Mouse (Mus musculus): ENCODE data around the gene Cfap54.

Gene Cfap54

GRCm38 (mm10) chr10:93097439-93097838, 16.0 kb upstream of the Cfap54 start:
- DNase-seq (ENCODE audit: low spot score): no peak

DNA sequence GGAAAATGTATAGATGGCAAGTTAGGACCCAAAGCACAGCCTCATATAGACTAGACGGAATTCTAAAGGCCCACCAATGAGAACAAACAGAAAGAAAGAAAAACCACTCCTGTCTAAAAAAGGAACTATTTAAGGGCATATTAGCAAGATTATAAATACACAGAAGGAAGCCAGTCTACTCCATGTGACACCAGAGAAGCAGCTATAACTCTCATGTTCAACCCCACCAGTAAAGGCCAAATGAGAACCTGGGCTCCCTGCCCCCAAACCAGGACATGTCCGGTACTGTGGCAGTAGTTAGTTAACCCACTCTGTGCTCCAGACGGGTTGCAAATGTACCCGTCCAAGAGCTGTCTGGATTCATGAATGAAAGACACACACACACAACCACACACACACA, 14.4 kb upstream of the Cfap54 start:
- no peak for DNase-seq (ENCODE audit: low spot score)

GRCm38 (mm10) chr10:93094957-93095580, 13.7 kb upstream of the Cfap54 start:
- no peak for DNase-seq (ENCODE audit: low spot score)

DNA sequence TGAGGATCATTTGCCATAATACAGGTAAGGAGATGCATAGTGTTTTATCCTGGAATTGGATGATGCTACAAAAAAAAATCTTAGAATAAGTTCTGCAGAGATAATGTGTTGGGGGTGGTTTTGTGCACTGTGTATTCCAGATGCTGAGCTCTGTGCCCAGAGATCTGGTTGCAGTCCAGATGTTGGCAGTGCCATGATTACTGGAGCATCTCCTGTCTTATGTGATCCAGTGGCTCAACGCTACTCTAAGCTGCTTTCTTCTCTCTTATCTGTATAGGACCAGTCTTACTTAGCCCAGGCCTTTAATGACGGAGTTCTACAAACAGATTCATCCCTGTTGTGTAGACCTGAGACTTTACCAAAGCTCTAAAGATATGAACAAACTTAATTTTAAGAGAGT, 10.5 kb upstream of the Cfap54 start:
- no peak for DNase-seq (ENCODE audit: low spot score)

DNA sequence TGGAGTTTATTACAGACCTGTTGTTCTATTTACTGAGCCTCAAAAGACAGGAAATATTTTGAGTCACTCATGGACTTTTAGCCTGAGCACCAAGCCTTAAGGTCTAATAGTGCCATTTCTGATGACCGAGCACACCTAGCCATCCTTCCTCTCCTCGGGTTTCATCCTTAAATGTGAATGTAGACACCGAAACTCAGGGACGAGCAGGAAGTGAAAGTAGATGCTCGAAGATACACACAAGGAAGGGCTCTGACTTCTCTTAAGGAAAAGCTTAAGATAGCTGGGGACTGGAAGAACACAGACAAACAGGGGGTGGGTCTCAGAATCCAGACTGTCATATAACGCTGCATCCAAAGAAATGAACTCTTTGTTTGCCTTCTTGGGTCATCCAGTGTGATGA, 8.8 kb upstream of the Cfap54 start:
- no peak for DNase-seq (ENCODE audit: low spot score)

DNA sequence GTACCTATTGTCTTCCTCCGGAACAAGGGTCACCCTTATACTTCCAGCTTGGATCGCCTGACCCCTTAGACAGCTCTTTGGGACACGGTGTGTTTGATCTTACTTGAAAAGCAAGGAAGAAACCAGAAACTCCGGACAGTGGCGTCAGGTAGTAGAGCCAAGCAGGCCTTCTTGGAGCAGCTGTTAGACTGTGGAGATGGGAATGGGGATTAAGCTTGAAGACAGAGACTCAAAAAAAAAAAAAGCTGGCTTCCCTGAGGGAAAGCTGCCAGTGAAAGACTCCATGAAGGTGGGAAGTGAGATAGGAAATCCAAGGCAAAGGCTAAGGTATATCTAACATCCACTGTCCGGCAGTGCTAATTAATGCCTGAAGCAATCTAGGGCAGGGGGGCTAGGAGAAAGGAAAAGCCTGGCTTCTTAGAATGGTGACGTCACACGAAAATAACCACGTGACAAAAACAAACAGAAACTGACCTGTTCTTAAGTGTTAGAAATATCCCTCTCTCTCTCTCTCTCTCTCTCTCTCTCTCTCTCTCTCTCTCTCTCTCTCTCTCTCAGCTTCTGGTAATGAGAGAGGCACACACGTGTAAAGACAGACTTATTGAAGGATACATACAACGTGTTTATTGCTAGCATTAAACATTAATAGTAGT, 7.1 kb upstream of the Cfap54 start:
- no peak for DNase-seq (ENCODE audit: low spot score)

- DNase-seq (ENCODE audit: low spot score): no peak
Measured at GRCm38 (mm10) chr10:93087504-93087903, 6.1 kb upstream of the Cfap54 start.

- DNase-seq (ENCODE audit: low spot score): no peak
Measured at GRCm38 (mm10) chr10:93083963-93084340, 2.5 kb upstream of the Cfap54 start.

GRCm38 (mm10) chr10:93083198-93083962, 2.0 kb upstream of the Cfap54 start:
- DNase-seq (ENCODE audit: low spot score): peak; percentile 30

GRCm38 (mm10) chr10:93079486-93079885, 1.9 kb downstream of the Cfap54 start:
- no peak for DNase-seq (ENCODE audit: low spot score)

GRCm38 (mm10) chr10:93077935-93078479, 3.4 kb downstream of the Cfap54 start:
- DNase-seq (ENCODE audit: low spot score): no peak

DNA sequence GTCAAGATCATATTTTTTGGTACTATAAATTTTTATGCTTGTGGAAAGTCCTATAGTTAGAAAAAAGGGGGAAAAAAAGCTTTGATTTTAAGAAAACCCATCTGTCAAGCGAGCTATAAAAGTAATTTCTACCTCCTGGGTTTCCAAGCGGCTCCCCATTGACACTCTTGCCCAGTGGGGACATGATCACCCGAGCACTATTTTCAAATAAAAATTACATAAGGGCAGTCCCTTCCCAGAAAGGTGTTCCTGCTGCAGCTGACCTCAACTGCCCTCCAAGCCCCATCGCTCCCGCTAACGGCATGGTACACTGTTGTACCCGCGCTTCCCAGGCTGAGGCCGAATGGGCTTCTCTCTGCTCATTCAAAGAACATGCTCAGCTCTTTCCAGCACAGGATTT, 5.0 kb downstream of the Cfap54 start:
- DNase-seq (ENCODE audit: low spot score): no peak

DNA sequence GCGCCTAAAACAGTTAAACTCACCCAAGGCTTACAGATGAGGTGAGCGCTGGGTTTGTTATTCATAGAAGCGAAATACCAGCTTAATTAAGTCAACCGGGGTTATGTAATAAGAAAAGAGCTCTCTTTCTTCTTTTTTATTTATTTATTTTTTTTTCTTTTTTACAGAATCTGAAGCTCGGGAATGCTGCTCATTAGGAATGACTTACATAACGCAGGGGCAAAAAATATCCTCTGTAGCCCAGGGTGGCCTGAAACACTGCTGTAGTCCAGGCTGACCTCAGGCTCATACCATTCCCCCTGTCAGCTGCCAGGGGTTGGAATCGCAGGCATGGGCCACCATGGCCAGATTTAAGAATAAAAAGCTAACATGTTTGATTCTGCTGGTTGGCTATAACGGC, 5.6 kb downstream of the Cfap54 start:
- DNase-seq (ENCODE audit: low spot score): no peak

DNA sequence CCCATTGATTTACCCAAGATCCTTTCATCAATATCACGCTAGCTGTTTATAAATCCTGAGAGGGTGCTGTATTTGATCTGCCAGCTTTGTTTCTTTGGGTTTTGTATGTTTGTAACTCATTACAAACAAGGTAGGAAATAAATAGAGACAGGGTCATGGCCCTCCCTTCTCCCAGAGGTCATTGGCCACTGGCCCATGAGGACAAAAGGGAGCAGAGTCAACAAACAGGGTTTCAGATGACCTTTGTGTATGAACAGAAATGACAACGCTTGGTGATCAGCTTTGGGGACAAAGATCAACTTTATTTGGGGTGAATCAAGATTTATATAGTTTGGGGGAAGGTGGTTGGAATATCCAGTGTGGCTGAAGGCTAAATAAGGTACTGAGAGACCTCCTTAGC, 8.6 kb downstream of the Cfap54 start:
- DNase-seq (ENCODE audit: low spot score): peak; percentile 10

DNA sequence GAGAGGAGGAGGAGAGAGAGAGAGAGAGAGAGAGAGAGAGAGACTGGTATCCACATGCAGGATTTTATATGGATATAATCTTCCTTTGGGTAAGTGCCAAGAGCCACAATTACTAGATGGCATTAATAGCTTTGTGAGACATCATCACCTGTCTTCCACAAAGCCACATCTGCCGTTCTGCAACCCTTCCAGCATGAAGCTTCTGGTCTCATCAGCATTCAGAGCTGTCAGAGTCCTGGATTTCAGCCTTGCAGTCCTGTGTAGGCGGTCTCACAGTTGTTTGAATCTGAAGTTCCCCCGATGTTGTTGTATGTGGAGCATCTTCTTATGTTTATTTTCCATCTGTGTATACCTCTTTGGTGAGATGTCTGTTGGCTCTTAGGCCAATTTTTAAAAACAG, 9.7 kb downstream of the Cfap54 start:
- no peak for DNase-seq (ENCODE audit: low spot score)

GRCm38 (mm10) chr10:93070121-93070898, 11.1 kb downstream of the Cfap54 start:
- peak; percentile 45 for DNase-seq (ENCODE audit: low spot score)

DNA sequence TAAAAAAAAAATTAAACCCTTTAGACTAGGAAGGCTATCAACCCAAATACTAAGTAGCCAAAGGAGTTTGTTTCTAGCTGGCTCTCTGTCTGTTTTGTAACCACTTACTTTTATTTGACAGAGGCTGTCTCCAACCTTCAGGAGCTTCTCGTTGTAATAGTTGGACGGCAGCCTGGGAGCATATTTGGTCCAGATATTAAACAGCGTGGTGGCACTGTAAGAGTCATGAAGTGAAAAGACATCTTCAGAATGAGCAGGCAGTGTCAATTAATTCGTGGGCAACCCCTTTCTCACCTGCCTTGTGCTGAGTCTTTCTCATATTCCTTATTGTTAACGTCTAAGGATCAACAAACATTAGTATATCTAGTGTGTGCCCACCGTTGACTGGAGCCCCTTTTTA, 11.7 kb downstream of the Cfap54 start:
- DNase-seq (ENCODE audit: low spot score): no peak

GRCm38 (mm10) chr10:93069041-93069679, 12.3 kb downstream of the Cfap54 start:
- no peak for DNase-seq (ENCODE audit: low spot score)

GRCm38 (mm10) chr10:93064973-93065372, 16.4 kb downstream of the Cfap54 start:
- no peak for DNase-seq (ENCODE audit: low spot score)

DNA sequence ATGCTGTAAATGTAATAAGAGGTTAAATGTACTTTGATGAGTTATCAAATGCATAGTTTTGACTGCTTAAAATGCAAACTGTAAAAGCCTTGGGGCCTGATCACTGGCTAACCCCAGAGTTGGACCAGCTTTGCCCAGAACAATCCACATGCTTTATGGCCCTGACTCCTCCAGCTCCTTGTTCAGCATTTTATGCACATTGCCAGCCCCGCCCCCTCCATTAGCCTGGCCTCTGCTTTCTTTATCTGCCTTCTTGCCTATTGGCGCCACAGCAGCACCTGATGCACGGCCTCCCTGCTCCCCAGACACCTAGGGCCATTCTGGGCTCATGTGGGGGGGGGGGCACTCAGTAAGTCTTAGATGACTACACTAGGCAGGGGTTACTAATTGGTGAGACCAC, 17.8 kb downstream of the Cfap54 start:
- no peak for DNase-seq (ENCODE audit: low spot score)

- no peak for DNase-seq (ENCODE audit: low spot score)
Measured at GRCm38 (mm10) chr10:93062395-93062794, 19.0 kb downstream of the Cfap54 start.

- no peak for DNase-seq (ENCODE audit: low spot score)
Measured at GRCm38 (mm10) chr10:93053867-93054266, 27.6 kb downstream of the Cfap54 start.
